Mouse (Mus musculus) cerebellum, postnatal 25 days (tissue): ENCODE results near the gene Rev1.

Experiments
- DNase-seq, 2 experiments: peaks; one replicate each; pipeline ENCODE4 v3.0.0; 2021; ENCODE audit warnings: mixed read lengths in 2 of 2

Gene Rev1

GRCm38 (mm10) chr1:38129501-38130267 lies at the start of gene Rev1:
TSS of gene Rev1 (minus strand) at chr1:38129801.
- DNase-seq, result peak; percentile 98 to 99

- no peak for DNase-seq
These were observed 49.3 kb upstream of the Rev1 start for GRCm38 (mm10) chr1:38178929-38179328.

GRCm38 (mm10) chr1:38176077-38176476 lies 46.5 kb upstream of the Rev1 start:
- no peak for DNase-seq

- no peak for DNase-seq
These were observed 42.3 kb upstream of the Rev1 start for GRCm38 (mm10) chr1:38171874-38172273.

- no peak for DNase-seq
These were observed 36.1 kb upstream of the Rev1 start for GRCm38 (mm10) chr1:38165696-38166095.

- DNase-seq, result no peak
These were observed 20.5 kb upstream of the Rev1 start for GRCm38 (mm10) chr1:38150086-38150485.

- no peak for DNase-seq
These were observed 16.4 kb upstream of the Rev1 start for GRCm38 (mm10) chr1:38146008-38146407.

- DNase-seq, result no peak
These were observed 11.8 kb upstream of the Rev1 start for GRCm38 (mm10) chr1:38141371-38141770.

GRCm38 (mm10) chr1:38140911-38141310 lies 11.3 kb upstream of the Rev1 start:
- no peak for DNase-seq

GRCm38 (mm10) chr1:38139396-38139795 lies 9.8 kb upstream of the Rev1 start:
- no peak for DNase-seq

GRCm38 (mm10) chr1:38132942-38133341 lies 3.3 kb upstream of the Rev1 start:
- DNase-seq, result no peak

GRCm38 (mm10) chr1:38130715-38131483 lies 1.3 kb upstream of the Rev1 start:
- peak in 1 of 2 experiments; percentile 25 for DNase-seq

GRCm38 (mm10) chr1:38128919-38129436 lies 623 bp downstream of the Rev1 start:
- peak; percentile 77 to 83 for DNase-seq

- DNase-seq, result no peak
These were observed 2.6 kb downstream of the Rev1 start for GRCm38 (mm10) chr1:38127036-38127435.

GRCm38 (mm10) chr1:38126426-38126825 lies 3.2 kb downstream of the Rev1 start:
- DNase-seq, result peak in 1 of 2 experiments; percentile 7

- no peak for DNase-seq
These were observed 5.3 kb downstream of the Rev1 start for GRCm38 (mm10) chr1:38124261-38124660.

GRCm38 (mm10) chr1:38120877-38121276 lies 8.7 kb downstream of the Rev1 start:
- no peak for DNase-seq

- DNase-seq, result no peak
These were observed 11.0 kb downstream of the Rev1 start for GRCm38 (mm10) chr1:38118624-38119023.

GRCm38 (mm10) chr1:38109786-38110185 lies 19.8 kb downstream of the Rev1 start:
- no peak for DNase-seq

GRCm38 (mm10) chr1:38103813-38104212 lies 25.8 kb downstream of the Rev1 start:
- no peak for DNase-seq

- DNase-seq, result no peak
These were observed 26.4 kb downstream of the Rev1 start for GRCm38 (mm10) chr1:38103214-38103613.

GRCm38 (mm10) chr1:38081316-38081715 lies 48.3 kb downstream of the Rev1 start:
- DNase-seq, result no peak

GRCm38 (mm10) chr1:38071326-38071725 lies 58.3 kb downstream of the Rev1 start:
- no peak for DNase-seq

GRCm38 (mm10) chr1:38067276-38067675 lies 62.3 kb downstream of the Rev1 start:
- DNase-seq, result peak; percentile 55 to 70
